Mouse (Mus musculus) intestine, embryonic 15.5 days (tissue): ENCODE measurements around the gene Pyroxd2. TPM values are rescaled to one million over a fixed set of nuclear protein-coding genes. Genes with fewer than 3 reads are reported as not detected.
A peak's percentile ranks its signal among the peaks of the same experiment; 100 is the strongest.

ENCODE experiments used
- ATAC-seq: fragments of 200-750 bp; cut with Nextera tagmentation; 2 replicates; pipeline ENCODE4 v1.8.0; 2017; ENCODE audit warnings: moderate TSS enrichment, moderate library complexity
- H3K27ac ChIP-seq: fragments of 300-500 bp; sonication (generic); 2 replicates; pipeline ENCODE4 v1.5.1; 2015; ENCODE audit warnings: mild to moderate bottlenecking, inconsistent platforms
- H3K27me3 ChIP-seq: fragments of 300-500 bp; sonication (generic); replicated peaks from 2 replicates; pipeline ENCODE4 v1.6.1; 2015; ENCODE audit warnings: inconsistent platforms
- H3K36me3 ChIP-seq: fragments of 300-500 bp; sonication (generic); 2 replicates; pipeline ENCODE4 v1.6.1; 2015; ENCODE audit warnings: inconsistent platforms
- H3K4me1 ChIP-seq: fragments of 300-500 bp; sonication (generic); replicated peaks from 2 replicates; pipeline ENCODE4 v1.6.1; 2015; ENCODE audit warnings: inconsistent platforms
- H3K4me2 ChIP-seq: fragments of 300-500 bp; sonication (generic); replicated peaks from 2 replicates; pipeline ENCODE4 v1.6.1; 2015; ENCODE audit warnings: mild to moderate bottlenecking, inconsistent platforms
- H3K4me3 ChIP-seq: fragments of 300-500 bp; sonication (generic); replicated peaks from 2 replicates; pipeline ENCODE4 v1.5.1; 2015; ENCODE audit warnings: inconsistent platforms
- H3K9ac ChIP-seq: fragments of 300-500 bp; sonication (generic); 2 replicates; pipeline ENCODE4 v1.6.1; 2015; ENCODE audit warnings: inconsistent platforms
- H3K9me3 ChIP-seq: fragments of 300-500 bp; sonication (generic); 2 replicates; pipeline ENCODE4 v1.6.1; 2016; ENCODE audit warnings: inconsistent platforms
- WGBS: fragments of 180-500 bp; shearing (Covaris S2); methylation state at CpG from one replicate; pipeline ENCODE4 v1.1.7; 2015; 5-methylcytosine and 5-hydroxymethylcytosine counted together
- polyA plus RNA-seq: library from polyadenylated mRNA; unstranded; fragments of >200 nt; fragmentation: Nextera tagmentation; extraction: Ambion mirVana; gene quantifications from 2 replicates; pipeline ENCODE4 v1.2.1, GENCODE M21; 2015

Gene Pyroxd2
- polyA plus RNA-seq, 1 experiment from 2014 or later, result 5.9 TPM

- Histone ChIP-seq H3K27me3 (no peaks in the 10 kb centered on the region), H3K9me3 (no peaks in the 10 kb centered on the region), H3K36me3 (no peaks in the 10 kb centered on the region; the same call in 1 of the 2 replicates), H3K4me2 (no peak overlapping the region), H3K27ac (no peak overlapping the region), H3K4me1 (no peaks in the 10 kb centered on the region), H3K9ac (no peak overlapping the region), H3K4me3 (no peak overlapping the region)
- no peak for ATAC-seq
- 85% methylated on average over 23 of the region's 23 CpGs for WGBS
These were observed 17.7 kb upstream of the Pyroxd2 start for GRCm38 (mm10) chr19:42770141-42770872.

- Histone ChIP-seq H3K27me3 (no peaks in the 10 kb centered on the region), H3K9ac (no peak overlapping the region), H3K9me3 (no peaks in the 10 kb centered on the region), H3K4me1 (no peaks in the 10 kb centered on the region), H3K27ac (no peak overlapping the region), H3K4me2 (no peak overlapping the region), H3K36me3 (no peaks in the 10 kb centered on the region; the same call in 1 of the 2 replicates), H3K4me3 (no peak overlapping the region)
- ATAC-seq, result no peak
- 92% methylated on average over 10 of the region's 10 CpGs for WGBS
These were observed 17.1 kb upstream of the Pyroxd2 start for GRCm38 (mm10) chr19:42769648-42770047.

GRCm38 (mm10) chr19:42767361-42767760 lies 14.8 kb upstream of the Pyroxd2 start:
- no peaks in the 10 kb centered on the region for H3K9me3 ChIP-seq
- H3K4me3 ChIP-seq, result no peak overlapping the region
- 0 out of 2 replicates have a peak, but pooled peaks cover 3% of the 10 kb centered on the region for H3K4me1 ChIP-seq
- no peak overlapping the region for H3K4me2 ChIP-seq
- no peaks in the 10 kb centered on the region for H3K27me3 ChIP-seq
- no peaks in the 10 kb centered on the region; the same call in 1 of the 2 replicates for H3K36me3 ChIP-seq
- no peak overlapping the region for H3K27ac ChIP-seq
- ATAC-seq, result no peak
- 84% methylated on average over 8 of the region's 8 CpGs for WGBS
- no peak overlapping the region for H3K9ac ChIP-seq

- WGBS, result 60% methylated on average over 10 of the region's 10 CpGs
- Histone ChIP-seq H3K27me3 (no peaks in the 10 kb centered on the region), H3K9ac (no peak overlapping the region), H3K4me2 (no peak overlapping the region), H3K36me3 (no peaks in the 10 kb centered on the region; the same call in 1 of the 2 replicates), H3K9me3 (no peaks in the 10 kb centered on the region), H3K4me1 (0 out of 2 replicates have a peak, but pooled peaks cover 8% of the 10 kb centered on the region), H3K27ac (no peak overlapping the region), H3K4me3 (no peak overlapping the region)
- no peak for ATAC-seq
These were observed 11.8 kb upstream of the Pyroxd2 start for GRCm38 (mm10) chr19:42764398-42764797.

- H3K36me3 ChIP-seq, result no peaks in the 10 kb centered on the region
- H3K4me1 ChIP-seq, result peaks cover 19% of the 10 kb centered on the region
- no peak overlapping the region for H3K4me2 ChIP-seq
- H3K27me3 ChIP-seq, result no peaks in the 10 kb centered on the region
- H3K9me3 ChIP-seq, result no peaks in the 10 kb centered on the region
- no peak overlapping the region for H3K27ac ChIP-seq
- 94% methylated on average over 6 of the region's 6 CpGs for WGBS
- H3K4me3 ChIP-seq, result no peak overlapping the region
- no peak overlapping the region for H3K9ac ChIP-seq
- ATAC-seq, result no peak
These were observed 4.1 kb upstream of the Pyroxd2 start for GRCm38 (mm10) chr19:42756671-42757070.

- no peak overlapping the region for H3K27ac ChIP-seq
- H3K9me3 ChIP-seq, result no peaks in the 10 kb centered on the region
- H3K4me3 ChIP-seq, result no peak overlapping the region
- H3K36me3 ChIP-seq, result no peaks in the 10 kb centered on the region
- no peak for ATAC-seq
- no peak overlapping the region for H3K4me2 ChIP-seq
- H3K9ac ChIP-seq, result no peak overlapping the region; the same call in 1 of the 2 replicates
- no peaks in the 10 kb centered on the region for H3K27me3 ChIP-seq
- 61% methylated on average over 15 of the region's 15 CpGs for WGBS
- peaks cover 21% of the 10 kb centered on the region for H3K4me1 ChIP-seq
These were observed 2.7 kb upstream of the Pyroxd2 start for GRCm38 (mm10) chr19:42755148-42755870.

GRCm38 (mm10) chr19:42753141-42753917 lies 754 bp upstream of the Pyroxd2 start:
- Histone ChIP-seq H3K4me1 (peaks cover 21% of the 10 kb centered on the region), H3K4me2 (peak overlapping the region; percentile 77), H3K9me3 (no peaks in the 10 kb centered on the region), H3K27ac (peak overlapping the region; percentile 88), H3K36me3 (no peaks in the 10 kb centered on the region), H3K9ac (0 out of 2 replicates have a peak overlapping the region, but pooled peaks have one; percentile 63), H3K4me3 (peak overlapping the region; percentile 39; the same call in 1 of the 2 replicates), H3K27me3 (no peaks in the 10 kb centered on the region)
- ATAC-seq, result peak; percentile 57
- WGBS, result 23% methylated on average over 11 of the region's 11 CpGs

GRCm38 (mm10) chr19:42750196-42750595 lies 2.4 kb downstream of the Pyroxd2 start:
- no peak for ATAC-seq
- H3K27ac ChIP-seq, result no peak overlapping the region
- H3K27me3 ChIP-seq, result no peaks in the 10 kb centered on the region
- WGBS, result 57% methylated on average over 11 of the region's 11 CpGs
- peak overlapping the region; percentile 3; the same call in 1 of the 2 replicates for H3K4me2 ChIP-seq
- peaks cover 20% of the 10 kb centered on the region for H3K4me1 ChIP-seq
- H3K4me3 ChIP-seq, result no peak overlapping the region
- H3K9ac ChIP-seq, result no peak overlapping the region
- no peaks in the 10 kb centered on the region for H3K36me3 ChIP-seq
- H3K9me3 ChIP-seq, result no peaks in the 10 kb centered on the region

- no peak overlapping the region for H3K9ac ChIP-seq
- H3K4me2 ChIP-seq, result no peak overlapping the region
These were observed 5.9 kb downstream of the Pyroxd2 start for GRCm38 (mm10) chr19:42746702-42747101.

GRCm38 (mm10) chr19:42745869-42746224 lies 6.7 kb downstream of the Pyroxd2 start:
- 59% methylated on average over 4 of the region's 4 CpGs for whole genome bisulfite sequencing
- Histone ChIP-seq H3K9me3 (no peaks in the 10 kb centered on the region), H3K27ac (no peak overlapping the region), H3K36me3 (no peaks in the 10 kb centered on the region), H3K4me1 (peaks cover 29% of the 10 kb centered on the region), H3K4me3 (no peak overlapping the region), H3K4me2 (no peak overlapping the region), H3K27me3 (no peaks in the 10 kb centered on the region), H3K9ac (no peak overlapping the region)
- ATAC-seq, result no peak

More at GRCm38 (mm10) chr19:42746702-42747101, 5.9 kb downstream of the Pyroxd2 start:
- Histone ChIP-seq H3K4me1 (peaks cover 24% of the 10 kb centered on the region), H3K27me3 (no peaks in the 10 kb centered on the region), H3K9me3 (no peaks in the 10 kb centered on the region), H3K27ac (no peak overlapping the region), H3K36me3 (no peaks in the 10 kb centered on the region), H3K4me3 (no peak overlapping the region)
- ATAC-seq, result no peak
- WGBS, result 93% methylated on average over 8 of the region's 8 CpGs

- H3K9me3 ChIP-seq, result no peaks in the 10 kb centered on the region
- 55% methylated on average over 9 of the region's 9 CpGs for WGBS
These were observed 7.3 kb downstream of the Pyroxd2 start for GRCm38 (mm10) chr19:42745084-42745868.

More at GRCm38 (mm10) chr19:42745084-42745868, 7.3 kb downstream of the Pyroxd2 start:
- Histone ChIP-seq H3K27ac (0 out of 2 replicates have a peak overlapping the region, but pooled peaks have one; percentile 56), H3K4me1 (peaks cover 29% of the 10 kb centered on the region), H3K4me3 (no peak overlapping the region), H3K27me3 (no peaks in the 10 kb centered on the region), H3K36me3 (no peaks in the 10 kb centered on the region), H3K4me2 (no peak overlapping the region), H3K9ac (no peak overlapping the region)
- ATAC-seq, result no peak
